Mouse (Mus musculus) liver, embryonic 15.5 days (tissue): ENCODE data around the gene Ccdc144b. TPM values are rescaled to one million over a fixed set of nuclear protein-coding genes. Genes with fewer than 3 reads are reported as not detected.

Source experiments
- ATAC-seq: fragments of 200-750 bp; cut with Nextera tagmentation; 2 replicates; pipeline ENCODE4 v1.8.0; 2017; ENCODE audit warnings: moderate number of reproducible peaks, mild to moderate bottlenecking, moderate library complexity; ENCODE audit not compliant: insufficient read depth
- H3K27ac ChIP-seq: fragments of 300-500 bp; sonication (generic); replicated peaks from 2 replicates; pipeline ENCODE4 v1.5.1; 2015; ENCODE audit warnings: mild to moderate bottlenecking, inconsistent platforms
- H3K27me3 ChIP-seq: fragments of 300-500 bp; sonication (generic); 2 replicates; pipeline ENCODE4 v1.6.1; 2015; ENCODE audit warnings: mild to moderate bottlenecking, inconsistent platforms
- H3K36me3 ChIP-seq: fragments of 300-500 bp; sonication (generic); replicated peaks from 2 replicates; pipeline ENCODE4 v1.6.1; 2015; ENCODE audit warnings: moderate library complexity, mild to moderate bottlenecking, inconsistent platforms
- H3K4me1 ChIP-seq: fragments of 300-500 bp; sonication (generic); replicated peaks from 2 replicates; pipeline ENCODE4 v1.6.1; 2015; ENCODE audit warnings: inconsistent platforms
- H3K4me2 ChIP-seq: fragments of 300-500 bp; sonication (generic); 2 replicates; pipeline ENCODE4 v1.6.1; 2015; ENCODE audit warnings: moderate library complexity, mild to moderate bottlenecking, inconsistent platforms
- H3K4me3 ChIP-seq: fragments of 300-500 bp; sonication (generic); replicated peaks from 2 replicates; pipeline ENCODE4 v1.5.1; 2015; ENCODE audit warnings: mild to moderate bottlenecking, inconsistent platforms
- H3K9ac ChIP-seq: fragments of 300-500 bp; sonication (generic); 2 replicates; pipeline ENCODE4 v1.6.1; 2015; ENCODE audit warnings: moderate library complexity, mild to moderate bottlenecking, inconsistent platforms
- H3K9me3 ChIP-seq: fragments of 300-500 bp; sonication (generic); replicated peaks from 2 replicates; pipeline ENCODE4 v1.6.1; 2016; ENCODE audit warnings: inconsistent platforms
- WGBS: fragments of 180-500 bp; shearing (Covaris S2); methylation state at CpG from one replicate; pipeline ENCODE4 v1.1.7; 2015; ENCODE audit warnings: mixed read lengths; ENCODE audit not compliant: insufficient replicate concordance; 5-methylcytosine and 5-hydroxymethylcytosine counted together
- polyA plus RNA-seq: library from polyadenylated mRNA; unstranded; fragments of >200 nt; fragmentation: Nextera tagmentation; extraction: Ambion mirVana; gene quantifications from 2 replicates; pipeline ENCODE4 v1.2.1, GENCODE M21; 2015

Ccdc144b gene
- polyA plus RNA-seq, 1 experiment from 2014 or later = not detected

DNA sequence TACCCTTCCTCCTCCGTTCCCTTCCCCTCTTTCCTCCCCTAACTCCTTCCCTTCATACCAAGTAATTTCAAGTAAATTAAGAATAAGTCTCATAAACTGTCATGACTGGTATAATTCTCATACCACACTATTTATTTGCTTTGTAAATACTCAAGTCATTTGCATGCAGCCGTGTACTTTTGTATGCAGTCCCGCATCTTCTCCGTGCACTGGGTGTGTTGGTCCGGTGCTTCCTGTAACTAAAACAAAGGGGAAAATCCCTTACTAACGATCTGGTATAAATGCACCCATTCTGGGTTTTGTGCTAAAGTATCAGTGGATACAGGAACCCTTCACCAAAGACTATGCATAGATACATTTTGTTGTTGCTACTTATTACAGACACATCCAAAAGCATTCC, 27.6 kb downstream of the Ccdc144b start:
- Histone ChIP-seq H3K36me3 (no peaks in the 10 kb centered on the region), H3K27me3 (no peaks in the 10 kb centered on the region), H3K4me1 (no peaks in the 10 kb centered on the region), H3K4me2 (no peak overlapping the region), H3K9ac (no peak overlapping the region), H3K9me3 (no peaks in the 10 kb centered on the region), H3K4me3 (no peak overlapping the region), H3K27ac (no peak overlapping the region)
- ATAC-seq = no peak
- 72% methylated on average over 6 of the region's 6 CpGs for WGBS

DNA sequence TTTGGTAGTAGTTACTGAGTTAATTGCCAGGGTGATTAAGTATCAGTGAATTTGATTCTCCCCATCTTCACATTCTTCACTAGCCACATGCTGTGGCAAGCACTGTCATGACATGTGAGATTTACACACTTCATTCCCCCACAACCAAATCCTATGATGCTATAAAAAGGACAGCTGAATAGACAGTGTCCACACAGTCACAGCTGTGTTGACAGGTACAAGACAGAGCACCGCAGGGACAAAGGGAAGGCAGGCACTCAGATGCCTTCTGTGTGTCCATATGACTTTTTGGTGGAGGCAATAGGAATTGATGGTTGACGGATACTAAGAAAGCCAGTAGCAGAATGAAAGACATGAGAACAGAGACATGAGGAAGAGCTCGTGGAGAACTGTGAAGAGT, 42.1 kb downstream of the Ccdc144b start:
- Histone ChIP-seq H3K27ac (no peak overlapping the region), H3K4me1 (no peaks in the 10 kb centered on the region), H3K9ac (no peak overlapping the region), H3K36me3 (no peaks in the 10 kb centered on the region), H3K4me2 (no peak overlapping the region), H3K9me3 (no peaks in the 10 kb centered on the region), H3K27me3 (no peaks in the 10 kb centered on the region), H3K4me3 (no peak overlapping the region)
- ATAC-seq = no peak
- 55% methylated on average over 3 of the region's 3 CpGs for WGBS

DNA sequence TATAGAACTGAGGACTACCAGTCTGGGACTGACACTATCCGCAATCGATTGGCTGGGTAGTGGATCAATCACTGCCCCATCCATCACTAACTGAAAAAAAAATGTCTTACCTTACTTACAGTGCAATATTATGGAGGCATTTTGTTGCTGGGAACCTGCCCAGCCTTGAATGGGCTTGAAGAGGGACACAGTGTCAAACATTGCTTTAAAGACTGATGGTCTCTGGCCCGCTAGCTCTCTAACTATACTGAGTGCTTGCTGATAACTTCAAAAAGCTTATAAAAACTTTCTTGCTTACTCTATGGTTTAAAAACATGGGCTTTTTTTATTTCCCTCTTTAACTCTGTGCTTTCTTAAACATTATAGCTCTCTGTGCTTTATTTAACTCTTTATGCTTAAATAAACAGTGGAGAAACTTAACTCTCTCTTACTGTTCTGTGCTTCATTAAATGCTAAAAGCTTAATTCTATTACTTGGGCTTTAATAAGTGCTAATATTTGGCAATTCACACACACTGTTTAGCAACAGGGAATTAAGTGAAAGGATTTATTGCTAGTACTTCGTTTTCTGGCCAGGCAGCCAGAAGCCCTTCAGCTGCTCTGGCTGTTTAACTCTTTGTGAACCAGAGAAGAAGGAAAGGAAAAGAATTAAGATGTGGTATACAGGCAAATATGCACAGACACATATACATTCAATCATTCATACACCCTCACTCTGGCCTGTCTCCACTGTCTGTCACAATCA, 44.8 kb downstream of the Ccdc144b start:
- no peaks in the 10 kb centered on the region for H3K9me3 ChIP-seq
- H3K27ac ChIP-seq = no peak overlapping the region
- no peaks in the 10 kb centered on the region for H3K27me3 ChIP-seq
- no peak for ATAC-seq
- H3K36me3 ChIP-seq = no peaks in the 10 kb centered on the region
- H3K4me1 ChIP-seq = no peaks in the 10 kb centered on the region
- H3K9ac ChIP-seq = no peak overlapping the region
- no peak overlapping the region for H3K4me2 ChIP-seq
- no peak overlapping the region for H3K4me3 ChIP-seq
- 55% methylated on average over 4 of the region's 4 CpGs for WGBS

DNA sequence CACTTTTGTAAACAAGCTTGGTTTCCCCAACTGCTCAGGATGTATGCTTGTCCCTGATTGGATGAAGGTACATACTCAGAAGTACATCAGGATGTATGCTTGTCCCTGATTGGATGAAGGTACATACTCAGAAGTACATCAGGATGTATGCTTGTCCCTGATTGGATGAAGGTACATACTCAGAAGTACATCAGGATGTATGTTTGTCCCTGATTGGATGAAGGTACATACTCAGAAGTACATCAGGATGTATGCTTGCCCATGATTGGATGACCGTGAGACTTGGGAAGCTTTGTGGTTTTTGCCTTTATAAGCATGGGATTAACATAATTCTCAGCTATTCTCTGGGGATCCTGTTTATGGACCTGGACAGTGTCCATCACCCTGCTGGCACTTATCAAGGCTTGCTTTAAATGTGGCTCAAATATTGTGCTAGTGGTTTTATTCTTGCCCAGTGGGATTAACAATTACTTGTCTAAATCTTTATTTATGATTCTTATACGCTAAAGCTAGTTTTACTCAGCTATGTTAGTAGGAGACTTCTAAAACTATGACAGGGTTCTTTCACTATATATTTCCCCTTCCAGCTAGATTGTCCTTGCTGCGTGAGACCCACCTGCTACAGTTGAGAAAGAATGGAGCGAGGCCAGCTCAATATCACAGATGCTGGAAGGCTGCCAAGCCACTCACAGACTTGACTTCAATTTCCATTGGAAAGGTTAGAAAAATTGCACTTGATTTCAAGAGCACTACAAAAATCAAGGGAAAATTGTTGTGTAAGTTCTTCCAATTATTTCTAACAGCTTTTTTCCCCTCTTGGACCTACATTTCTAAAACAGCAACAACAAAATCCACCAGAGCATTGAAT, 49.1 kb downstream of the Ccdc144b start:
- ATAC-seq = no peak
- H3K9me3 ChIP-seq = no peaks in the 10 kb centered on the region
- WGBS = 62% methylated on average over 4 of the region's 4 CpGs
- H3K27me3 ChIP-seq = no peaks in the 10 kb centered on the region
- no peak overlapping the region for H3K4me2 ChIP-seq
- H3K27ac ChIP-seq = no peak overlapping the region
- no peak overlapping the region for H3K4me3 ChIP-seq
- peaks cover 16% of the 10 kb centered on the region for H3K4me1 ChIP-seq
- no peak overlapping the region for H3K9ac ChIP-seq
- no peaks in the 10 kb centered on the region for H3K36me3 ChIP-seq

DNA sequence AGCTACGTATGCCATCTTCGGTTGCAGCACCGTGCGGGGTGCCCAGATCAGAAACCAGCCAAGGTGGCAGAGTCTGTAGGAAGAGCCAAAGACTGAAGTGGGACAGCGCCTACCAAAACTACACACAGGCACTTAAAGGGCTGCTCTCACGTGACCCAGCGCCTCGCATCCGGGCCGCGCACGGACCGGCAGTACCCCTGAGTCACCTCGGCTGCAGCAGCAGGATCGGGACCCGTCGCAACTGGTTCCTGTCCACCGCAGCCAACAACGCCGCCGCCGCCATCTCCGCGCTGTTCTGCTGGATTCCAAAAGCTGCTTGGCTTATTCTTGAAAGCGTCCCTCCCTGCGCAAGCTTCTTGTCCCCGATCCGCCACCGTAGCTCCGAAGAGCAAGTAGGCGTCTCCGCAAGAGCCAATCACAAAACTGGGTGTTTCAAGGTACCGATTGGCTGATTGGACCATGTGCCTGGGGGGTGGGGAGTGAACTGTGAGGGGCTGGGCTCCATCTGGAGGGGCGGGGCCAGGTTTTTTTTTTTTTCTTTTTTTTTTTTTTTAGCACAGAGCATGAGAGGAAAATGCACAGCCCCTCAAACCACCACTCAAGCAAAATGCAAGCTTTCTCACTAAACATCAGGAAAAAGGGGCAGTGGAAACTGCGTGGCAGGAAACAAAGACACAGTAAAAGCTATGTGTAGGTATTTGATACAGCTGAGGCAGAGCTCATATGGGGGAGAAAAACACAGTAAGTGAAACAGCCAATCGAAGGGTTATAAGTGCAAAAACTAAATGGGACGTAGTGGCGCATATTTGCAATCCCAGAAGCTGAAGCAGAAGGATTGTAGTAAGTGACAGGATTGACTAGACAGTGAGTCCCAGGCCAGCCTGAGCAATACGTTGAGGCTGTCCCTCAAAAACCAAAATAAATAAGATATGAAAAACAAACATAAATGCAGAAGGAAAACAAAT, 52.8 kb downstream of the Ccdc144b start, which contains the start of gene Mccc1:
Gene Mccc1, minus strand, starts transcription at position 404 of the 965 bp plus-strand sequence.
- peak within 1 kb of the TSS; percentile 75 for H3K4me3 ChIP-seq

DNA sequence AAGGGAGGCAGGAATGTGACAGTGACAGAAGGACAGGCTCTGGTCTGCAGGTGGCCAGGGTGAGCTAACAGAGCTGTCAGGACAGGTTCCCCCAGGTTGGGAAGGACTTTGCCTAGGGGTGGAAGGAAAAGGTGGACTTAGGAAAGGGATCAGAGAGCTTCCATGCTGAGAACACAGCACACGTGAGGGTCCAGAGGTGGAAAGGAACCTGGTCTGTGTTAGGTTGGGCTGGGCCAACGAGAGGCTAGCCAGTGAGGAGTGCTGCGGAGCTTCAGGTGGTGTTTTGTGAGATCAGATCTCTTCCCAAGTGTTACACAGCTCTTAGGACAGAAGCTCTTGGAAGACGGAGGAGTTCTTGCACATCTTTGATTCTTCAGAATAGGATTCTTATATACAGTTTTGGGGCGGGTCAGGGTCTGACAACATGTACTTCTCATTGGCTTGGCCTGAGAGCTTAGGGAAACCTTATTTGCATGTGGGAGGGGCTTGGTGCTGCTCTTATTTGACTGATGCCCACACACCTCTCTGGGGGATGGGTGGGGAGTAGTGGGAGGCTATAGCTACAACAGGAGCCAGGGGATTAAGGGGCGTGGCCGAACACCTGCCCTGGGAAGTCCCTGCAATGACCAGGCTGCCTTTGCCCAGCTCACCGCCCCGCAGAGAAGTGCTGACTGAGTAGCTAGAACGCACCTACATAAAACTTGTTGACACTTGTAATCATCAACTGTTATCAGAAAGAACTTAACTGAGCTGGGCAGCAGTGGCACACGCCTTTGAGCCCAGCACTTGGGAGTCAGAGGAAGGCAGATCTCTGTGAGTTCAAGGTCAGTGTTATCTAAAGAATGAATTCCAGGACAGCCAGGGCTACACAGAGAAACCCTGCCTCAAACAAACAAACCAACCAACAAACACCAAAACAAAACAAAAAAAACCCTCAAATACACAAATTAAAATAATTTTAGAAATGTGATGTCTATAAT, 58.5 kb downstream of the Ccdc144b start:
- H3K36me3 ChIP-seq = no peaks in the 10 kb centered on the region
- no peak for ATAC-seq
- no peaks in the 10 kb centered on the region for H3K27me3 ChIP-seq
- 63% methylated on average over 11 of the region's 11 CpGs for WGBS
- H3K27ac ChIP-seq = no peak overlapping the region
- H3K9me3 ChIP-seq = no peaks in the 10 kb centered on the region
- no peak overlapping the region for H3K9ac ChIP-seq
- no peak overlapping the region for H3K4me3 ChIP-seq
- no peak overlapping the region for H3K4me2 ChIP-seq
- peaks cover 4% of the 10 kb centered on the region; the same call in 1 of the 2 replicates for H3K4me1 ChIP-seq

More for the DNA sequence above, 52.8 kb downstream of the Ccdc144b start, which contains the start of gene Mccc1:
- H3K27ac ChIP-seq = peak within 1 kb of the TSS; percentile 77
- no peaks in the 10 kb centered on the region for H3K36me3 ChIP-seq
- H3K4me1 ChIP-seq = peaks cover 16% of the 10 kb centered on the region
- H3K4me2 ChIP-seq = peak within 1 kb of the TSS; percentile 85
- no peaks in the 10 kb centered on the region for H3K27me3 ChIP-seq
- H3K9ac ChIP-seq = peak within 1 kb of the TSS; percentile 62
- H3K9me3 ChIP-seq = no peaks in the 10 kb centered on the region
- ATAC-seq = peak; percentile 99
- 2% methylated on average over 39 of the region's 39 CpGs for WGBS

DNA sequence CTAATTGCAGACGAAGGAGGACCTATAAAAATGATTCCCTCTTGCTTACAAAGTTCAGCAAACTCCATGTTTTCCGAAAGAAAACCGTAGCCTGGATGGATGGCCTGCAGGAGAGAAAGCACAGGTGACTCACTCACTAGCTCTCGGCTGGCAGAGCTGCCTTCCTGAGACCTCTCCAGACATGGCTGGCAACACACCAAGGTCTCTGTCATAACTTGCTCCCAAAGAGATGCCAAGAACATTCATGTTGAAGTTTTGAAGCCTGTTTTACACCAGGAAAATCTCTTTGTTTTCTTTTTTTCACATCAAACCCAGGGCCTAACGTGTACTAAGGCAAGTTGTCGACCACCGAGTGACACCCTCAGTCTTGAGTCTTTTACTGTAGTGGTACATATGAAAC, 62.6 kb downstream of the Ccdc144b start:
- H3K9ac ChIP-seq = no peak overlapping the region
- WGBS = 72% methylated on average over 7 of the region's 7 CpGs
- no peaks in the 10 kb centered on the region for H3K4me1 ChIP-seq
- no peak overlapping the region for H3K27ac ChIP-seq
- peaks cover 9% of the 10 kb centered on the region; the same call in 1 of the 2 replicates for H3K36me3 ChIP-seq
- H3K4me2 ChIP-seq = no peak overlapping the region
- no peaks in the 10 kb centered on the region for H3K9me3 ChIP-seq
- no peak for ATAC-seq
- H3K4me3 ChIP-seq = no peak overlapping the region
- no peaks in the 10 kb centered on the region for H3K27me3 ChIP-seq

DNA sequence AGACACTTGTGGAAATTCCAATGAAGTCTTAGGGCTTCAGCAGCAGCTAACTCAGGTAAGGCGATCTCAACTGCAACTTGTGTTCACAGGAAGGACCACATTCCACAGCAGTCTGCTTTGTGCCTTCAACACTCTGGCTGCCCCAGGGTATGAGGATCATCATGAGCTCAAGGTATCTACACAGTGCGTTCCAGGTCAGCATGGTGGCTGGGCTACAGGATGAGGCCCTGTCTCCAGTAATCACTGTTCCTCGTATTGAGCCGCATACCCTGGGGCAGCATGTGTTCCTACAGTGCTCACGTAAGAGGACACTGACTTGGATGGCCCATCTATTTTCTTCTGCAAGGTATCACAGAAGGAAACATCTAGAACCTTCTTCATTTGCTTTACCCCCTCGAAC, 65.3 kb downstream of the Ccdc144b start:
- WGBS = 81% methylated on average over 6 of the region's 6 CpGs
- Histone ChIP-seq H3K27ac (no peak overlapping the region), H3K9me3 (no peaks in the 10 kb centered on the region), H3K9ac (no peak overlapping the region), H3K4me3 (no peak overlapping the region), H3K36me3 (peaks cover 15% of the 10 kb centered on the region; the same call in 1 of the 2 replicates), H3K4me2 (no peak overlapping the region), H3K4me1 (no peaks in the 10 kb centered on the region), H3K27me3 (no peaks in the 10 kb centered on the region)
- no peak for ATAC-seq

DNA sequence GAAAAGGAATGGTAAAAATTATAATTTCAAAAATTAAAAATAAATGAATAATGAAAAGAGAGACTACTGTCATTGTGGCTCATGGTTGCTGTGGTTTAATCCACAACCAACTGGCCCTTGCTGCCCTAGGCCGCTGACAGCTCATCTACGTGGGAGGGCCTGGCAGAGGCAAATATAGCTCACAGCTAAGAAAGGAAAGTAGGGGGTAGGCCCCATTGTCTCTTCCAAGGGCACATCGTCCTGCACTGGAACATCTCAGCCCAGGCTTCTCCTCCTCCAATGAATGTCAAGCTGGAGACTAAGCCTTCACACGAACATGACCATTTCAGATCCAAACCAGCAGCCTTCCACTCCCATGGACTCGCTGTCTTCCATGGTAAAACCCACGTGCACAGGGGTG, 67.1 kb downstream of the Ccdc144b start:
- no peak overlapping the region for H3K4me3 ChIP-seq
- no peaks in the 10 kb centered on the region for H3K27me3 ChIP-seq
- no peak for ATAC-seq
- no peaks in the 10 kb centered on the region for H3K9me3 ChIP-seq
- H3K36me3 ChIP-seq = peaks cover 15% of the 10 kb centered on the region; the same call in 1 of the 2 replicates
- 68% methylated on average over 6 of the region's 6 CpGs for WGBS
- no peak overlapping the region for H3K9ac ChIP-seq
- H3K4me2 ChIP-seq = no peak overlapping the region
- no peak overlapping the region for H3K27ac ChIP-seq
- H3K4me1 ChIP-seq = no peaks in the 10 kb centered on the region

DNA sequence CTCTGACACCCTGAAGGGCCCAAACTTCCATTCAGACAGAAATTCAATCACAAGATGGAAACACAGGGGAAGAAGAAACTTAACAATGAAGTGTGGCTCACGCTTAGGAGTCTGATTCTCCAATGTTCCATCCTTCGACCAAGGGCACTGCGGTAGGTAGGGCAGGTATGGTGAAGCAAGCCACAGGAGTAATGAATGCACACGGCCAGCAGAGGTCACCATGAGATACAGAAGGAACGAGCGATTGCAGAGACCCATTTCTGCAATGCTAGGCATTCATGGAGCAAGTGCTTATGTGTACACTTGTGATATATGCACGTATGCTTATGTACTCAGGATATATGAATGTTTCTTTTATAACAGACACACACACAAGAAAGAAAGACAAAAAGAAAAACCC, 79.8 kb downstream of the Ccdc144b start:
- no peak for ATAC-seq
- no peak overlapping the region for H3K9ac ChIP-seq
- peaks cover 9% of the 10 kb centered on the region; the same call in 1 of the 2 replicates for H3K36me3 ChIP-seq
- H3K27ac ChIP-seq = no peak overlapping the region
- H3K27me3 ChIP-seq = no peaks in the 10 kb centered on the region
- no peak overlapping the region for H3K4me2 ChIP-seq
- no peaks in the 10 kb centered on the region for H3K9me3 ChIP-seq
- WGBS = 55% methylated on average over 7 of the region's 7 CpGs
- H3K4me3 ChIP-seq = no peak overlapping the region
- H3K4me1 ChIP-seq = no peaks in the 10 kb centered on the region
